Mouse (Mus musculus) hindbrain, embryonic 16.5 days (tissue): ENCODE data around the gene Gm853. TPM values are rescaled to one million over a fixed set of nuclear protein-coding genes. Genes with fewer than 3 reads are reported as not detected.

ENCODE experiments used
- ATAC-seq: fragments of 200-750 bp; cut with Nextera tagmentation; 2 replicates; pipeline ENCODE4 v1.8.0; 2017; ENCODE audit warnings: moderate TSS enrichment, moderate library complexity
- H3K27ac ChIP-seq: fragments of 300-500 bp; sonication (generic); 2 replicates; pipeline ENCODE4 v1.5.1; 2014; ENCODE audit warnings: low read depth, mild to moderate bottlenecking, control low read depth, low read length, moderate library complexity
- H3K27me3 ChIP-seq: fragments of 300-500 bp; sonication (generic); replicated peaks from 2 replicates; pipeline ENCODE4 v1.6.1; 2014; ENCODE audit warnings: low read length; ENCODE audit not compliant: control insufficient read depth, insufficient read depth
- H3K36me3 ChIP-seq: fragments of 300-500 bp; sonication (generic); 2 replicates; pipeline ENCODE4 v1.6.1; 2014; ENCODE audit warnings: mild to moderate bottlenecking, low read length, moderate library complexity, mixed read lengths; ENCODE audit not compliant: control insufficient read depth, insufficient read depth
- H3K4me1 ChIP-seq: fragments of 300-500 bp; sonication (generic); 2 replicates; pipeline ENCODE4 v1.6.1; 2014; ENCODE audit warnings: low read depth, low read length; ENCODE audit not compliant: control insufficient read depth, insufficient read depth
- H3K4me2 ChIP-seq: fragments of 300-500 bp; sonication (generic); 2 replicates; pipeline ENCODE4 v1.6.1; 2014; ENCODE audit warnings: mild to moderate bottlenecking, low read length, control low read depth, moderate library complexity
- H3K4me3 ChIP-seq: fragments of 300-500 bp; sonication (generic); 2 replicates; pipeline ENCODE4 v1.5.1; 2014; ENCODE audit warnings: mild to moderate bottlenecking, low read length, control low read depth, moderate library complexity
- H3K9ac ChIP-seq: fragments of 300-500 bp; sonication (generic); 2 replicates; pipeline ENCODE4 v1.6.1; 2014; ENCODE audit warnings: low read depth, mild to moderate bottlenecking, control low read depth, low read length, moderate library complexity
- H3K9me3 ChIP-seq: fragments of 300-500 bp; sonication (generic); 2 replicates; pipeline ENCODE4 v1.6.1; 2014; ENCODE audit warnings: mild to moderate bottlenecking, low read length, moderate library complexity; ENCODE audit not compliant: control insufficient read depth
- WGBS: fragments of 180-500 bp; shearing (Covaris S2); extraction: QIAGEN DNeasy Blood & Tissue Kit; methylation state at CpG from one replicate; pipeline ENCODE4 v1.1.7; 2014; 5-methylcytosine and 5-hydroxymethylcytosine counted together
- polyA plus RNA-seq: library from polyadenylated mRNA; unstranded; fragments of >200 nt; fragmentation: Nextera tagmentation; extraction: Ambion mirVana; gene quantifications from 2 replicates; pipeline ENCODE4 v1.2.1, GENCODE M21; 2015

Gene Gm853
- polyA plus RNA-seq, 1 experiment from 2014 or later: 1.4 TPM

DNA sequence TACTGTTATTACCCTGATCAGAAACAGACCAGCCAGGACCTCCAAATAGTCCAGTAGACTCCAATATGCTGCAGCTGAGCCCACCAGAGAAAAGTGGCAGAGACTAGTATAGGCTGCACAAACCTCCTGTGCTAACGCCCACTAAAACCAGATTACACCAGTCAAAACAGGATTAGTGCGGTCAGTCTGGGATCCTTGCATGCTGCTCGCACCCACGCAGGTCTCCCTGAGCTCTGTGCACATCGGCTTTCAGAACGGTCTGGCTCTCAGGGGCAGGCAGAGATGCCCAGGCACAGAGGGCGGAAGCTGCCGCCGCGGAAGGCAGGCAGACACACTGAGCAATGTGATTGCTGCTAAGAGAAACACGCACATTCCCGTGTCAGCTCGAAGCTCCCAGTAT, 39.2 kb downstream of the Gm853 start:
- 78% methylated on average over 13 of the region's 13 CpGs for WGBS
- H3K36me3 ChIP-seq: no peaks in the 10 kb centered on the region
- no peak overlapping the region for H3K9ac ChIP-seq
- no peaks in the 10 kb centered on the region for H3K27me3 ChIP-seq
- H3K4me3 ChIP-seq: no peak overlapping the region
- H3K27ac ChIP-seq: no peak overlapping the region
- no peaks in the 10 kb centered on the region for H3K9me3 ChIP-seq
- H3K4me1 ChIP-seq: no peaks in the 10 kb centered on the region
- ATAC-seq: no peak
- H3K4me2 ChIP-seq: no peak overlapping the region

DNA sequence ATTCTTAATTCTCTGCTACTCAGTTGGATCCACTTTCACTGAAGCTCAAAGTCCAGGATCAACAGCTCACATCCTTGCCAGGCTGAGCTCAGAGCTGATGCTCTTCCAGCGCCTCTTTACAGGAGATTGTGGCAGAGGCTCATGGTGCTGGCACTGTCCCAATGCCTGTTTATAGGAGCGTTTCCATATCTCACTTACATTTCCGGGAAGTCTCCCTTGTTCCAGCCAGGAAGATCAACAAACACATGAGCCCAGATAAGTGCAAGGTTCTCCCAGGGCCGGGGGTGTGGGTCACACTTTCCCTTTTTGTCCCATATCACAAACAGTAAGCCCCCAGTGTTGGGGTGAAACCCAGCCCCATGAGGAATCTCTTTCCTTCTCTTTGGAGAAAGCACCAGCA, 40.3 kb downstream of the Gm853 start:
- H3K36me3 ChIP-seq: no peaks in the 10 kb centered on the region
- no peak overlapping the region for H3K4me3 ChIP-seq
- H3K4me2 ChIP-seq: no peak overlapping the region
- H3K9ac ChIP-seq: no peak overlapping the region
- 77% methylated on average over 4 of the region's 4 CpGs for whole genome bisulfite sequencing
- no peak for ATAC-seq
- no peaks in the 10 kb centered on the region for H3K9me3 ChIP-seq
- no peaks in the 10 kb centered on the region for H3K27me3 ChIP-seq
- no peak overlapping the region for H3K27ac ChIP-seq
- no peaks in the 10 kb centered on the region for H3K4me1 ChIP-seq

DNA sequence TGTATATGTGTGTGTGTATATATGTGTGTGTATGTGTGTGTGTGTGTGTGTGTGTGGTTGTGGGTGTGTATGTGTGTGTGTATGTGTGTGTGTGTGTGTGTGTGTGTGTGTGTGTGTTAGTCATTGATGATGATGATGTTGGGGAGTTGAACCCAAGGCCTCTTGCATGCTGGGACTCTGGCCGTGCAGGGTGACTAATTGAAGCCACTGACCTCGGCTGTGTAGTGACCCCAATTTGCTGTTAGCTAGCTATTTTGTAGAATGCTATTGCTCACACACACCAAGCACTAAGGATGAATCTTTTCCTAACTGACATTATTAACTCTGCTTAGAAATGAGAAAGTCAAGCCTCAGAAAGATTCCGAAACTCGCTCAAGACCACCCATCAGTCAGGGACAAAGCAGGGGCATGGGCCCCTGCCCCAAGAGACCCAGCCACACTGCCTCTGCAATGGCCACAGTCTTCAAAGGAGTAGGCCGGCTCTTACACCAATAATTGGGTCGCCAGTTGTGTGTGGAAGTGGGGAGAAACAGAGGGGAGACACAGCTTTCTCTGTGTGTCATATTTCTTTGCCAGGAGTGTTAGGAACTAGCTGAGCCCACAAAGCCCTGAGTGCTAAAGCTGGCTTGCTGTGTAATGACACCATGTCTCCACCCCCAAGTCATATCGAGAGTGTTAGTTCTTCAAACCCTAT, 41.1 kb downstream of the Gm853 start:
- no peaks in the 10 kb centered on the region for H3K9me3 ChIP-seq
- no peak overlapping the region for H3K4me2 ChIP-seq
- H3K27me3 ChIP-seq: no peaks in the 10 kb centered on the region
- ATAC-seq: no peak
- WGBS: 68% methylated on average over 7 of the region's 7 CpGs
- H3K4me1 ChIP-seq: no peaks in the 10 kb centered on the region
- H3K36me3 ChIP-seq: no peaks in the 10 kb centered on the region
- no peak overlapping the region for H3K9ac ChIP-seq
- no peak overlapping the region for H3K27ac ChIP-seq
- no peak overlapping the region for H3K4me3 ChIP-seq

DNA sequence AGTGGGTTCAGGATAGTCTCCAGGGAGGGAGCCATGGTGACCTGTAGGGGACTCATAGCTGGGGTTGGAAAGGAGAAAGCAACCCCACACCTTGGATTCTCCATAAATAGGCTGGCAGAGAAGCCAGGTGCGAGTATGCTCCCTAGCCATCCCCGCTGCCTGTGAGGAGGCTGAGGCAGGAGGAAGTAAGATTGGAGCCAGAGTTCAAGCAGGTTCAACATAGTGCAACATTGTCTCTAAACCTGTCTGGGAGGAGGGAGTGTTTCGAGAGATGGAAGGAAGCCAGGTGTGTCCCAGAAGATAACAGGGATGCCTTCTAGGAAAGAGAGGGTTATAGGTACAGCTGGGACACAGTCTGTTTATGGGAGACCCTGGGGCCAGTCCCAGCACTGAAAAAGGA, 42.3 kb downstream of the Gm853 start:
- Histone ChIP-seq H3K27me3 (peaks cover under 1% of the 10 kb centered on the region; the same call in 1 of the 2 replicates), H3K36me3 (no peaks in the 10 kb centered on the region), H3K4me2 (no peak overlapping the region), H3K4me3 (no peak overlapping the region), H3K9ac (no peak overlapping the region), H3K4me1 (peaks cover 7% of the 10 kb centered on the region), H3K9me3 (no peaks in the 10 kb centered on the region), H3K27ac (no peak overlapping the region)
- WGBS: 92% methylated on average over 3 of the region's 3 CpGs
- ATAC-seq: no peak

DNA sequence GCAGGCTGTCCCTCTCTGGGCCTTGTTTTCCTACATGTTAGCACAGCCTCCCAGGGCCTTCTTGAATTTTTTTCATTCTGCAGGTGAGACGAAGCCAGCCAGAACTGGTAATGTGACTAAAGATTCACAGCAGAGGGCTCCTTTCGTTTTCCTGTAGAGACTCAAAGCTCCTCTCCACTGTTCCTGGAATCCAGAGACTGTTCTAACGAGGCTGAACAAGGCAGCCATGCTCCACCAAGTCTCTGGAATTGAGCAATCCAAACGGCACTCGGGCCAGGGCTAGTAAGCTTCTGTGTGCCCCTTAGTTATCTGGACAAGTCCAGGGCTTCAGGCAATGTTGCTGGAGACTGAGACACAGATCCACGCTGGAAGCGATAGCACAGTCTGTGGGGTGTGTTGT, 44.7 kb downstream of the Gm853 start:
- H3K27me3 ChIP-seq: peaks cover 14% of the 10 kb centered on the region
- H3K4me3 ChIP-seq: no peak overlapping the region
- no peak overlapping the region for H3K27ac ChIP-seq
- no peaks in the 10 kb centered on the region for H3K36me3 ChIP-seq
- no peak for ATAC-seq
- peaks cover 11% of the 10 kb centered on the region for H3K4me1 ChIP-seq
- no peak overlapping the region for H3K4me2 ChIP-seq
- no peaks in the 10 kb centered on the region for H3K9me3 ChIP-seq
- H3K9ac ChIP-seq: no peak overlapping the region
- 65% methylated on average over 7 of the region's 7 CpGs for WGBS

DNA sequence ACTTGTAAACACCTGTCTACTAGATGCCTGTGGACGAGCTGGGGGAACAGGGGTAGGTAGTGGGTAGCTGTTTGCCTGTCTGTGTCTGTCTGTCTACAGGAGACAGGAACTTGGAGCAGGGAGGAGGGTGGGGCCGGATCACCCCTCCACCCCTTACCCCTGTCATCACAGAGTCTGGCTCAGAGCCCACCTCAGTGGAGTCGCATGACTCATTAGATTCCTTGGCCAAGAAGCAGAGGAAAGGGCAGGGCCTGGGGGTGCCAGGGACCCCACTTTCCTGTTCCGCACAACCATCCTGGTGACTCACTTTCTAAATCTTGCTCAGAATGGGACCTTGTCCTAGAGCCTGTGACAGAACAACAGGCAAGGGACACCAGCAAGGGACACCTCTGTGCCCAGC, 45.1 kb downstream of the Gm853 start:
- 68% methylated on average over 4 of the region's 4 CpGs for whole genome bisulfite sequencing
- H3K27ac ChIP-seq: no peak overlapping the region
- no peak overlapping the region for H3K4me3 ChIP-seq
- peaks cover 14% of the 10 kb centered on the region for H3K27me3 ChIP-seq
- H3K4me1 ChIP-seq: peaks cover 11% of the 10 kb centered on the region
- no peak overlapping the region for H3K4me2 ChIP-seq
- no peaks in the 10 kb centered on the region for H3K9me3 ChIP-seq
- ATAC-seq: no peak
- H3K9ac ChIP-seq: no peak overlapping the region
- no peaks in the 10 kb centered on the region for H3K36me3 ChIP-seq

DNA sequence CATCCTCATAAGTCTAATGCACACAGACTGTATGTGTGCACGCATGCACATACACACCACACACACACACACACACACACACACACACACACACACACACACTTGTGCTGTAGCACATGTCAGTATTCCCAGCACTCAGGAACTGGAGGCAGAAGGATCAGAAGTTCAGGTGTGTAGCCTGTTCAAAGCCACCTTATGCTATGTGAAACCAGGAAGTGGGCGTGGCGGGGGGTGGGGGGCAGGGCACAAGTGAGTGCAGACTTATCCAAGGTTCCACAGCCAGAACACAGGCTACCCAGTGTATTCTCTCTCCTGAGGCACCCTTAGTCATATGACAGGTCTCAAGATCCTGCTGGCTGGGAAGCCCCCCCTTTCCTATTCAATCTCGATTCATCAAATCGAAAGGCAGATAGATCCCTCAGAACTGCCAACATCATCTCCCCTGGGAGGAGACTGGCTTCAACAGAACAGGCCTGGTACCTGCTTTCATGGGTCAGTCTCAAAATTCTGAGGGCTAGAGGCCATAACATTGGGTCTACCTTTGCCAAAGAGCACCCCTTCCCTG, 46.0 kb downstream of the Gm853 start:
- H3K9ac ChIP-seq: no peak overlapping the region
- peaks cover 14% of the 10 kb centered on the region for H3K27me3 ChIP-seq
- ATAC-seq: no peak
- no peaks in the 10 kb centered on the region for H3K9me3 ChIP-seq
- H3K4me3 ChIP-seq: no peak overlapping the region
- 92% methylated on average over 5 of the region's 5 CpGs for WGBS
- no peaks in the 10 kb centered on the region for H3K36me3 ChIP-seq
- H3K27ac ChIP-seq: no peak overlapping the region
- no peak overlapping the region for H3K4me2 ChIP-seq
- peaks cover 11% of the 10 kb centered on the region for H3K4me1 ChIP-seq

DNA sequence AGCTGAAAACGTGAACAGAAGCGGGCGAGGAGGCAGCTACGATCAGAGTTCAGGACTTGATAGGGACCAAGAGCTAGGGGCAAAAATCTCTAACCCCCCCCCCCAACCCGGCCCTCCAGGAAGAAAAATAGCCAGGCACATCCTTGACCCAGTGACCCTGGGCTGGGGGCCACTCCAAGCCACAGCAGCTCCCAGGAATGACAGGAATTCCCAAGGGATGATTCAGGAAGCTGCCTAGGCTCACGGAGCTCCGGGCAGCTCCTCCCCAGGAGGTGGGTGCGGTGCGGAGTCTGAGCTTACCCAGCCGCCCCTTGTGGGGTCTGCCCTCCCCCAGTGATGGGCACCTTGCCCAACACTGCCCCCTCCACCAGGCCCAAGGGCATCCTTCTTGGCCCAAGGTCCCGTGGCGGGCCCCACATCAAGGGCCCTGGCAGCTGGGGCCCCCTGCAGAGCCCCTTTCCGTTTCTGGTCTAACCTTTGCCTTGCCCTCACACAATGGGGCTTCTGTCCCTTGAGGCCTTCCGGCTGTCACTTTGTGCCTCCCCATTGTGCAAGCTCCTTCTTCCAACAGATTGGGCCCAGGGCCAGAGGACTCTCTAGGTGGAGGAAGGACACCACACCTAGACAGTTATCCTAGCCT, 47.0 kb downstream of the Gm853 start, which contains the start of gene Tinagl1:
TSS of gene Tinagl1 (minus strand) at position 51 of the 640 bp plus-strand sequence.
- 0% methylated on average over 11 of the region's 14 CpGs for WGBS
- Histone ChIP-seq H3K9me3 (no peaks in the 10 kb centered on the region), H3K4me2 (peak within 1 kb of the TSS; percentile 49), H3K4me3 (peak within 1 kb of the TSS; percentile 11; the same call in 1 of the 2 replicates), H3K36me3 (no peaks in the 10 kb centered on the region), H3K27me3 (peaks cover 14% of the 10 kb centered on the region), H3K4me1 (peaks cover 11% of the 10 kb centered on the region), H3K9ac (no peak within 1 kb of the TSS), H3K27ac (no peak within 1 kb of the TSS)
- ATAC-seq: no peak

DNA sequence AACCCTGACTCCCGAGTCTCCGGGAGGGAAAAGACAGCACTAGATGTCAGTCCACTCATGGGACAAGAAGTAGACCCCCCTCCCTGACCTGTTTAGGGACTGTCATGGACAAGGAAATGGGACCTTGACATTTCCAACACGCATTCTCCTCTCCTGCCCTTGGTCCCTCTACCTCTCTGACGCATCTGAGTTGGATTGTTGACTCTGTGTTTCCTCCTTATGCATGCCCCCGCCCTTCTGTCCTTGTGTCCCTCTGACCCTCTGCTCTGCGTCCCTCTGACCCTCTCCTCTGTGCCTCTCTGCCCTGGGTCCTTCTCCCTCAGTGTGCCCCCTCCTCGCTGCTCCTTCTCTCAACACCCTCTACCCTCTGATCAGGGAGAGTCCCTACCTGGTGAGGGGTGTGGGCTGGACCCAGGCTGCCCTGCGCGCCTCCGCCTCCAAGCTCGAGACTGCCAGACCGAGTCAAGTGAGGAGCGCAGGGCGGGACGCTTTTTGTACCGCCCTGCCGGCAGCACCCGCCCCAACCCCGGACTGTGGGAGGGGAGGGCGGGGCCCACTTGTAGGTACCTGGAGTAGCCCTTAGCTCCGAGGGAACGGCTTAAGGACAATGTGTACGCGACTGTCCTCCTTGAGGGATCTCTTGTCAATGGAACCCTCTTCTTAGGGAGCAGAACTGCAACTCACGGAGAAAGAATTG, 47.7 kb downstream of the Gm853 start:
- no peaks in the 10 kb centered on the region for H3K9me3 ChIP-seq
- H3K9ac ChIP-seq: no peak overlapping the region
- no peaks in the 10 kb centered on the region for H3K36me3 ChIP-seq
- H3K27ac ChIP-seq: no peak overlapping the region
- peak overlapping the region; percentile 11; the same call in 1 of the 2 replicates for H3K4me3 ChIP-seq
- peak overlapping the region; percentile 49 for H3K4me2 ChIP-seq
- peak; percentile 24; the same call in 1 of the 2 replicates for ATAC-seq
- peaks cover 14% of the 10 kb centered on the region for H3K27me3 ChIP-seq
- 3% methylated on average over 24 of the region's 25 CpGs for WGBS
- peaks cover 11% of the 10 kb centered on the region for H3K4me1 ChIP-seq
